Mouse (Mus musculus): Measurements from ENCODE around the gene Cd247.

Gene Cd247

DNA sequence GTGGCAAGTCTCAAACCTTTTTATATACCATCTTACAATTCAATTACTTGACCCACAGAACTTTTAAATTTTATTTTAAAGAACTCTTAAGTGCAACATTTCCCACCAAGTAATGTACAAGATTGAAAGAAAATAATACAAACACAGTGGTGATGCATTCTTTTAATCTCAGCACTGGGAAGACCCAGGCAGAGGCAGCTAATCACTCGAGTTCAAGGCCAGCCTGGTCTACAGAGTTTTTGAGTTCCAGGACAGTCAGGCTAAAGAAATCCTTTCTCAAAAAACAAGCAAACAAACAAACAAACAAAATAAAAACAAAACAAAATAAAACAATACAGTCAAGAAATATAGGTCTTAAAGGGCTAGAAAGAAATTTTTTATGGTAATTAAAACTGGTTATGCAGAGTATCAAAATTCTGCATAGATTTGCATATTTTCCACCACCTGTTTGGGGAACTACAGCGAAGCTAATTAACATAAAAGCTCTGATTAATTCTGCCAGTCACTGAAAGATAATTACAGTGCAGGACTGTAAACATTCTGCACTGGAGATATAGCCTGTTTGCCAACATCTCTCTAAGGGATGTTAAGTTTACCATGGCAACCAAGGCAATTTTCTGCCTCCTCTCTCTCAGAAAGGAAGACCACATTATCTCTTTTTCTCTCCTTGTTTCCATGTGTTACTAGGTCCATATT, 125.4 kb downstream of the Cd247 start:
- DNase-seq (ENCODE audit: low spot score), result no peak

GRCm38 (mm10) chr1:165914416-165914801, 125.9 kb downstream of the Cd247 start:
- no peak for DNase-seq (ENCODE audit: low spot score)

DNA sequence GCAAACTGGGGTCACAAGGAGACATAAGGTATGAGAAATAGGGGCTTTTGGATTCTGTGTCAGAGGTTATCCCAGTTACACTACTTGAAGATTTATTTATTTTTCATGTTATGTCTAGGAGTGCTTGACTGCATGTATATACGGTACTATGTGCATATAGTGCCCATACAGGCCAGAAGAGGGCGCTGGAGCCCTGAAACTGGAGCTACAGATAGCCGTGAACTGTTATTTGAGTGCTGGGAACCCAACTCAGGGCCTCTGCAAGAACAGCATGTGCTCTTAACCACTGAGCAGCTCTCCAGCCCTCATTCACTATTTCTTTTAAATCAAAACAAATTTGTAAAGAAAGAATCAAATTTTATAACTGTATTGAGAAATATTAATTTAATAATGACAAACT, 132.5 kb downstream of the Cd247 start:
- no peak for DNase-seq (ENCODE audit: low spot score)

DNA sequence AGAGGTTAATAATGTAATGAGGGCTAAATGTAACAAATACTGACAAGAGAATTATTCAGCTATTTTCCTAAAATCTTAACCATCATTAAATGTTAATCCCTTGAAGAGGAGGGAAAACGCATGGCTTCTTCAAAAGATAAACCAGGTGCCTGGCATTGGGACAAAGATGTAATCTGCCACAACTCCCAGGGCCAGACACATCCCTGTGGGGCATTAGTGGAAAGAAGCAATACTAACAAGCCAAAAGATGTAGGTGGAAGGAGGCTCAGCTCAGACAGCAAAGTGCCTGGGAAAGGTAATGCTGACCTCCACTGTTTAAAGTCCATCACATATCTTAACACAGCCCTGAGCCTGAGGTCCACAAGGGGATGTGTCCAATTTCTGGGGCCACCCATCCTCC, 134.0 kb downstream of the Cd247 start:
- DNase-seq (ENCODE audit: low spot score), result no peak

GRCm38 (mm10) chr1:165925207-165925606, 136.7 kb downstream of the Cd247 start:
- no peak for DNase-seq (ENCODE audit: low spot score)
